Mouse (Mus musculus) cerebellum, adult 18-20 months (tissue): ENCODE measurements around the gene Plekhm1.

Source experiments
- DNase-seq, 2 experiments: peaks; one replicate each; pipeline ENCODE4 v3.0.0; 2021

Plekhm1 gene

GRCm38 (mm10) chr11:103360661-103361081 is 51.8 kb downstream of the Plekhm1 start:
- DNase-seq = no peak

- DNase-seq = peak; percentile 82 to 92
Measured at GRCm38 (mm10) chr11:103359841-103360641, 52.4 kb downstream of the Plekhm1 start.

GRCm38 (mm10) chr11:103359122-103359521 is 53.4 kb downstream of the Plekhm1 start:
- peak; percentile 77 to 79 for DNase-seq

- no peak for DNase-seq
Measured at GRCm38 (mm10) chr11:103358316-103358715, 54.2 kb downstream of the Plekhm1 start.

GRCm38 (mm10) chr11:103357710-103358109 is 54.8 kb downstream of the Plekhm1 start:
- no peak for DNase-seq

GRCm38 (mm10) chr11:103356938-103357670 is 55.4 kb downstream of the Plekhm1 start:
- DNase-seq = no peak

GRCm38 (mm10) chr11:103356032-103356571 is 56.4 kb downstream of the Plekhm1 start:
- no peak for DNase-seq

- no peak for DNase-seq
Measured at GRCm38 (mm10) chr11:103355251-103355650, 57.2 kb downstream of the Plekhm1 start.

- no peak for DNase-seq
Measured at GRCm38 (mm10) chr11:103354033-103354432, 58.5 kb downstream of the Plekhm1 start.

- no peak for DNase-seq
Measured at GRCm38 (mm10) chr11:103352239-103352814, 60.2 kb downstream of the Plekhm1 start.

GRCm38 (mm10) chr11:103350711-103351315 is 61.7 kb downstream of the Plekhm1 start:
- no peak for DNase-seq

GRCm38 (mm10) chr11:103349699-103350098 is 62.8 kb downstream of the Plekhm1 start:
- DNase-seq = no peak

GRCm38 (mm10) chr11:103346657-103347056 is 65.8 kb downstream of the Plekhm1 start:
- no peak for DNase-seq

GRCm38 (mm10) chr11:103346236-103346635 is 66.3 kb downstream of the Plekhm1 start:
- no peak for DNase-seq

- no peak for DNase-seq
Measured at GRCm38 (mm10) chr11:103345408-103346091, 66.9 kb downstream of the Plekhm1 start.

- DNase-seq = no peak
Measured at GRCm38 (mm10) chr11:103344494-103345332, 67.8 kb downstream of the Plekhm1 start.

- no peak for DNase-seq
Measured at GRCm38 (mm10) chr11:103343881-103344280, 68.6 kb downstream of the Plekhm1 start.

- DNase-seq = no peak
Measured at GRCm38 (mm10) chr11:103343063-103343462, 69.4 kb downstream of the Plekhm1 start.

- DNase-seq = no peak
Measured at GRCm38 (mm10) chr11:103340677-103341076, 71.8 kb downstream of the Plekhm1 start.

- DNase-seq = no peak
Measured at GRCm38 (mm10) chr11:103340130-103340529, 72.4 kb downstream of the Plekhm1 start.

GRCm38 (mm10) chr11:103339414-103340119 is 72.9 kb downstream of the Plekhm1 start:
- no peak for DNase-seq
